Mouse (Mus musculus) limb, embryonic 14.5 days (tissue): Measurements from ENCODE around the gene Tnf. TPM values are rescaled to one million over a fixed set of nuclear protein-coding genes. Genes with fewer than 3 reads are reported as not detected.

Experiments
- ATAC-seq: fragments of 200-750 bp; cut with Nextera tagmentation; 2 replicates; pipeline ENCODE4 v1.8.0; 2017; ENCODE audit warnings: low read depth, moderate number of reproducible peaks, moderate TSS enrichment; ENCODE audit not compliant: low FRiP score
- DNase-seq: peaks from one replicate; pipeline ENCODE4 v3.0.0-alpha.2; 2015; ENCODE audit warnings: low spot score
- H3K27ac ChIP-seq: fragments of 300-500 bp; sonication (generic); replicated peaks from 2 replicates; pipeline ENCODE4 v1.5.1; 2014; ENCODE audit warnings: low read depth, mild to moderate bottlenecking, low read length, moderate library complexity, mixed read lengths
- H3K27me3 ChIP-seq: fragments of 300-500 bp; sonication (generic); 2 replicates; pipeline ENCODE4 v1.6.1; 2014; ENCODE audit warnings: low read length, mixed read lengths; ENCODE audit not compliant: control insufficient read depth, insufficient read depth
- H3K36me3 ChIP-seq: fragments of 300-500 bp; sonication (generic); 2 replicates; pipeline ENCODE4 v1.6.1; 2014; ENCODE audit warnings: mild to moderate bottlenecking, low read length, moderate library complexity, mixed read lengths; ENCODE audit not compliant: control insufficient read depth, insufficient read depth
- H3K4me1 ChIP-seq: fragments of 300-500 bp; sonication (generic); 2 replicates; pipeline ENCODE4 v1.6.1; 2014; ENCODE audit warnings: antibody characterized with exemption, low read length, mixed read lengths; ENCODE audit not compliant: control insufficient read depth, insufficient read depth
- H3K4me2 ChIP-seq: fragments of 300-500 bp; sonication (generic); replicated peaks from 2 replicates; pipeline ENCODE4 v1.6.1; 2014; ENCODE audit warnings: low read depth, mild to moderate bottlenecking, low read length, moderate library complexity; ENCODE audit not compliant: severe bottlenecking
- H3K4me3 ChIP-seq: fragments of 300-500 bp; sonication (generic); replicated peaks from 2 replicates; pipeline ENCODE4 v1.5.1; 2014; ENCODE audit warnings: low read length
- H3K9ac ChIP-seq: fragments of 300-500 bp; sonication (generic); 2 replicates; pipeline ENCODE4 v1.6.1; 2014; ENCODE audit warnings: mild to moderate bottlenecking, low read depth, low read length, moderate library complexity; ENCODE audit not compliant: severe bottlenecking
- H3K9me3 ChIP-seq: fragments of 300-500 bp; sonication (generic); 2 replicates; pipeline ENCODE4 v1.6.1; 2016; ENCODE audit warnings: low read length; ENCODE audit not compliant: control insufficient read depth
- POLR2A ChIP-seq: fragments of 200-500 bp; IDR thresholded peaks from 2 replicates; pipeline ENCODE4 v1.8.0; 2012; ENCODE audit warnings: inconsistent platforms, mild to moderate bottlenecking, moderate library complexity, borderline replicate concordance; ENCODE audit not compliant: insufficient read depth, insufficient read length; ENCODE audit errors: extremely low read depth
- WGBS: fragments of 180-500 bp; shearing (Covaris S2); extraction: QIAGEN DNeasy Blood & Tissue Kit; methylation state at CpG from one replicate; pipeline ENCODE4 v1.1.7; 2014; 5-methylcytosine and 5-hydroxymethylcytosine counted together
- microRNA-seq: library from miRNA; unstranded; fragments of <30 nt; microRNA quantifications from one replicate; pipeline ENCODE4, GENCODE M21; 2016
- polyA plus RNA-seq, 2 experiments: library from polyadenylated mRNA; depleted of rRNA in 1 of 2; stranded (reverse) in 1 of 2; unstranded in 1 of 2; fragments of >200 nt; fragmentation: Nextera tagmentation in 1 of 2; extraction: Ambion mirVana in 1 of 2; gene quantifications; 2 replicates each; pipeline versions ENCODE4 v1.2.1 to v1.2.3; 2012 to 2014

Tnf gene
- polyA plus RNA-seq, 2 experiments = 0.73 to 1.1 TPM

DNA sequence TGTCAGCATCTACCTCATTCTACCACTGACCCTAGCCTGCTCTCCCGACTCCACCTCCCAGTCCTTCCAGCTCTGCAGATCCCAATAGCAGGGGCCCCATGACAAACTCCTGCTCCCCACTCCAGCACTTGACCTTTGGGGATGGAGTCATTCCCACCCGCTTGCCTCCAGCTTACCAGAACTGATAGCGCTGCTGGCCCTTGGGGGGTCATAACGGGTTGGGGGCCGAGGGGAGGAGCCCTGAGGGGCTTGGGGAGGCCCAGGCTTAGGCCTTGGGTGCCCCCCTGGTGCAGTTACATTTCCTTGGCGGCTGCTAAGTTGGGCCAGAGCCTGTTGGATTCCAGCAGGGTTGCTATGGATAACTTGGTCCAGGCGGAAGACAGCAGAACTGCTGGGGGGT is 47.2 kb downstream of the Tnf start:
- H3K36me3 ChIP-seq = peaks cover 99% of the 10 kb centered on the region
- no peak for ATAC-seq
- no peak for TF ChIP-seq POLR2A
- H3K27ac ChIP-seq = no peak overlapping the region
- H3K4me1 ChIP-seq = no peaks in the 10 kb centered on the region
- no peaks in the 10 kb centered on the region for H3K9me3 ChIP-seq
- DNase-seq = no peak
- no peaks in the 10 kb centered on the region for H3K27me3 ChIP-seq
- WGBS = 84% methylated on average over 7 of the region's 7 CpGs
- H3K4me3 ChIP-seq = no peak overlapping the region
- 0 out of 2 replicates have a peak overlapping the region, but pooled peaks have one; percentile 25 for H3K9ac ChIP-seq
- H3K4me2 ChIP-seq = no peak overlapping the region

DNA sequence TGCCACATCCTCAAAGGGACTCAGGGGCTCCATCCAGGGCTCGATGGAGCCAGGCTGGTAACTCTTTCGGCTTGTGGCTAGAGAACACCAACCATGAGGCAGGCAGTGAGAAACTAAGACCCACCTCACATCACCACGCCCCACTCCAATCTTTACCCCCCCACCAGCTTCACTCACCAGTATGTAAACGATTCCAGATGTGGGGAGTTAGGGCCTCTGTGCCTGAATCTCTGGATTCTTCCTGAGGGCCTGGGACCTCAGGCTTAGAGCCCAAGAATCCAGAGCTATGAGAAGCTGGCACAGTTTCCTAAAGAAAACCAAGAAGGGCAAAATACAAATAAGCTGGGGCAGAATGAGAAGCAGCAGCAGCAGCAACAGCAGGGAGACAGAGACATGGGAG is 47.9 kb downstream of the Tnf start:
- no peak for TF ChIP-seq POLR2A
- no peak overlapping the region for H3K4me3 ChIP-seq
- DNase-seq = no peak
- no peak overlapping the region for H3K27ac ChIP-seq
- no peaks in the 10 kb centered on the region for H3K27me3 ChIP-seq
- no peak for ATAC-seq
- 0 out of 2 replicates have a peak overlapping the region, but pooled peaks have one; percentile 25 for H3K9ac ChIP-seq
- H3K4me1 ChIP-seq = no peaks in the 10 kb centered on the region
- WGBS = 63% methylated on average over 4 of the region's 4 CpGs
- H3K4me2 ChIP-seq = no peak overlapping the region
- no peaks in the 10 kb centered on the region for H3K9me3 ChIP-seq
- H3K36me3 ChIP-seq = peaks cover 99% of the 10 kb centered on the region

GRCm38 (mm10) chr17:35153077-35153476 is 48.7 kb downstream of the Tnf start:
- Histone ChIP-seq H3K4me2 (no peak overlapping the region), H3K4me1 (no peaks in the 10 kb centered on the region), H3K4me3 (no peak overlapping the region), H3K36me3 (peaks cover 99% of the 10 kb centered on the region), H3K9ac (no peak overlapping the region), H3K27me3 (no peaks in the 10 kb centered on the region), H3K27ac (no peak overlapping the region), H3K9me3 (no peaks in the 10 kb centered on the region)
- no peak for TF ChIP-seq POLR2A
- DNase-seq = no peak
- WGBS = 91% methylated on average over 9 of the region's 9 CpGs
- ATAC-seq = no peak

GRCm38 (mm10) chr17:35152121-35152520 is 49.7 kb downstream of the Tnf start:
- Histone ChIP-seq H3K9me3 (no peaks in the 10 kb centered on the region), H3K9ac (no peak overlapping the region), H3K4me2 (no peak overlapping the region), H3K4me1 (no peaks in the 10 kb centered on the region), H3K4me3 (no peak overlapping the region), H3K27me3 (no peaks in the 10 kb centered on the region), H3K36me3 (peaks cover 99% of the 10 kb centered on the region), H3K27ac (no peak overlapping the region)
- DNase-seq (no peak), ATAC-seq (no peak)
- TF ChIP-seq POLR2A = no peak
- WGBS = 94% methylated on average over 4 of the region's 4 CpGs

Small RNAs within 50 kb of the gene (microRNA-seq; reads per million reads assigned to microRNA genes)
- gene Mir6973a = not detected
- gene Mir6974 = not detected
- 1.8 reads per million for gene Mir6975
- gene Mir8094 = not detected

Other genes with a start within 250 kb of the Tnf start
Only the 30 nearest of the 39 such genes appear.
- 12.0 and 15.2 TPM in 2 replicates for gene Sapcd1, start 174.0 kb downstream of the Tnf start, polyA plus RNA-seq (2012; rRNA removed)
- gene Sapcd1, start 174.0 kb downstream of the Tnf start, polyA plus RNA-seq (2014; fragmentation: Nextera tagmentation; extraction: Ambion mirVana) = 12.5 and 13.7 TPM in 2 replicates
- gene Msh5, start 155.3 kb downstream of the Tnf start, polyA plus RNA-seq (2012; rRNA removed) = 6.4 and 6.5 TPM in 2 replicates
- 3.4 and 3.5 TPM in 2 replicates for gene Msh5, start 155.3 kb downstream of the Tnf start, polyA plus RNA-seq (2014; fragmentation: Nextera tagmentation; extraction: Ambion mirVana)
- 229 and 236 TPM in 2 replicates for gene Clic1, start 152.0 kb downstream of the Tnf start, polyA plus RNA-seq (2012; rRNA removed)
- gene Clic1, start 152.0 kb downstream of the Tnf start, polyA plus RNA-seq (2014; fragmentation: Nextera tagmentation; extraction: Ambion mirVana) = 103 and 108 TPM in 2 replicates
- gene Ddah2, start 143.0 kb downstream of the Tnf start, polyA plus RNA-seq (2012; rRNA removed) = 271 and 326 TPM in 2 replicates
- 358 and 403 TPM in 2 replicates for gene Ddah2, start 143.0 kb downstream of the Tnf start, polyA plus RNA-seq (2014; fragmentation: Nextera tagmentation; extraction: Ambion mirVana)
- gene Ly6g6c, start 136.6 kb downstream of the Tnf start, polyA plus RNA-seq (2012; rRNA removed) = 3.4 and 5.5 TPM in 2 replicates
- 10.4 and 22.3 TPM in 2 replicates for gene Ly6g6c, start 136.6 kb downstream of the Tnf start, polyA plus RNA-seq (2014; fragmentation: Nextera tagmentation; extraction: Ambion mirVana)
- gene Mpig6b, start 135.8 kb downstream of the Tnf start, polyA plus RNA-seq (2012; rRNA removed) = 0.45 and 0.47 TPM in 2 replicates
- gene Mpig6b, start 135.8 kb downstream of the Tnf start, polyA plus RNA-seq (2014; fragmentation: Nextera tagmentation; extraction: Ambion mirVana) = 0.64 and 1.3 TPM in 2 replicates
- 14.2 and 14.8 TPM in 2 replicates for gene Ly6g6e, start 125.1 kb downstream of the Tnf start, polyA plus RNA-seq (2012; rRNA removed)
- gene Ly6g6e, start 125.1 kb downstream of the Tnf start, polyA plus RNA-seq (2014; fragmentation: Nextera tagmentation; extraction: Ambion mirVana) = 18.0 and 28.4 TPM in 2 replicates
- gene Ly6g6d, start 123.9 kb downstream of the Tnf start, polyA plus RNA-seq (2012; rRNA removed) = 1.3 and 2.3 TPM in 2 replicates
- gene Ly6g6d, start 123.9 kb downstream of the Tnf start, polyA plus RNA-seq (2014; fragmentation: Nextera tagmentation; extraction: Ambion mirVana) = 2.0 TPM in 1 of 2 replicates, not detected in the other
- 0.14 and 0.73 TPM in 2 replicates for gene Ly6g6f, start 116.4 kb downstream of the Tnf start, polyA plus RNA-seq (2012; rRNA removed)
- gene Ly6g6f, start 116.4 kb downstream of the Tnf start, polyA plus RNA-seq (2014; fragmentation: Nextera tagmentation; extraction: Ambion mirVana) = 0.28 TPM in 1 of 2 replicates, not detected in the other
- gene Abhd16a, start 112.7 kb downstream of the Tnf start, polyA plus RNA-seq (2012; rRNA removed) = 98.6 and 157 TPM in 2 replicates
- gene Abhd16a, start 112.7 kb downstream of the Tnf start, polyA plus RNA-seq (2014; fragmentation: Nextera tagmentation; extraction: Ambion mirVana) = 78.0 and 88.3 TPM in 2 replicates
- gene Ly6g5c, start 93.7 kb downstream of the Tnf start, polyA plus RNA-seq (2012; rRNA removed) = not detected in 2 replicates
- gene Ly6g5c, start 93.7 kb downstream of the Tnf start, polyA plus RNA-seq (2014; fragmentation: Nextera tagmentation; extraction: Ambion mirVana) = not detected in 2 replicates
- gene Ly6g5b, start 86.6 kb downstream of the Tnf start, polyA plus RNA-seq (2012; rRNA removed) = 2.1 and 3.5 TPM in 2 replicates
- gene Ly6g5b, start 86.6 kb downstream of the Tnf start, polyA plus RNA-seq (2014; fragmentation: Nextera tagmentation; extraction: Ambion mirVana) = 0.59 and 0.68 TPM in 2 replicates
- 13.6 and 15.1 TPM in 2 replicates for gene Gpank1, start 80.6 kb downstream of the Tnf start, polyA plus RNA-seq (2012; rRNA removed)
- gene Gpank1, start 80.6 kb downstream of the Tnf start, polyA plus RNA-seq (2014; fragmentation: Nextera tagmentation; extraction: Ambion mirVana) = 17.5 and 20.0 TPM in 2 replicates
- 181 and 250 TPM in 2 replicates for gene Csnk2b, start 80.0 kb downstream of the Tnf start, polyA plus RNA-seq (2012; rRNA removed)
- gene Csnk2b, start 80.0 kb downstream of the Tnf start, polyA plus RNA-seq (2014; fragmentation: Nextera tagmentation; extraction: Ambion mirVana) = 275 and 308 TPM in 2 replicates
- gene D17H6S53E, start 75.6 kb downstream of the Tnf start, polyA plus RNA-seq (2012; rRNA removed) = 5.7 and 6.6 TPM in 2 replicates
- 6.4 and 8.2 TPM in 2 replicates for gene D17H6S53E, start 75.6 kb downstream of the Tnf start, polyA plus RNA-seq (2014; fragmentation: Nextera tagmentation; extraction: Ambion mirVana)
- 1.1 and 1.7 TPM in 2 replicates for gene Apom, start 70.0 kb downstream of the Tnf start, polyA plus RNA-seq (2012; rRNA removed)
- 0.26 TPM in 1 of 2 replicates, not detected in the other for gene Apom, start 70.0 kb downstream of the Tnf start, polyA plus RNA-seq (2014; fragmentation: Nextera tagmentation; extraction: Ambion mirVana)
- gene Bag6, start 66.8 kb downstream of the Tnf start, polyA plus RNA-seq (2012; rRNA removed) = 265 and 361 TPM in 2 replicates
- 76.2 and 82.8 TPM in 2 replicates for gene Bag6, start 66.8 kb downstream of the Tnf start, polyA plus RNA-seq (2014; fragmentation: Nextera tagmentation; extraction: Ambion mirVana)
- gene Prrc2a, start 37.1 kb downstream of the Tnf start, polyA plus RNA-seq (2012; rRNA removed) = 404 and 512 TPM in 2 replicates
- gene Prrc2a, start 37.1 kb downstream of the Tnf start, polyA plus RNA-seq (2014; fragmentation: Nextera tagmentation; extraction: Ambion mirVana) = 192 and 196 TPM in 2 replicates
- gene Aif1, start 25.9 kb downstream of the Tnf start, polyA plus RNA-seq (2012; rRNA removed) = 4.0 and 4.8 TPM in 2 replicates
- 13.1 and 15.7 TPM in 2 replicates for gene Aif1, start 25.9 kb downstream of the Tnf start, polyA plus RNA-seq (2014; fragmentation: Nextera tagmentation; extraction: Ambion mirVana)
- 21.8 and 24.4 TPM in 2 replicates for gene Lst1, start 13.6 kb downstream of the Tnf start, polyA plus RNA-seq (2012; rRNA removed)
- gene Lst1, start 13.6 kb downstream of the Tnf start, polyA plus RNA-seq (2014; fragmentation: Nextera tagmentation; extraction: Ambion mirVana) = 23.2 and 29.2 TPM in 2 replicates
- gene Ltb, start 7.6 kb downstream of the Tnf start, polyA plus RNA-seq (2012; rRNA removed) = 1.7 and 3.0 TPM in 2 replicates
- 1.1 and 1.4 TPM in 2 replicates for gene Ltb, start 7.6 kb downstream of the Tnf start, polyA plus RNA-seq (2014; fragmentation: Nextera tagmentation; extraction: Ambion mirVana)
- gene Lta, start 3.3 kb upstream of the Tnf start, polyA plus RNA-seq (2012; rRNA removed) = 0.36 and 0.39 TPM in 2 replicates
- 0.14 TPM in 1 of 2 replicates, not detected in the other for gene Lta, start 3.3 kb upstream of the Tnf start, polyA plus RNA-seq (2014; fragmentation: Nextera tagmentation; extraction: Ambion mirVana)
- 0.26 TPM in 1 of 2 replicates, not detected in the other for gene Gm16181, start 18.8 kb upstream of the Tnf start, polyA plus RNA-seq (2012; rRNA removed)
- not detected in 2 replicates for gene Gm16181, start 18.8 kb upstream of the Tnf start, polyA plus RNA-seq (2014; fragmentation: Nextera tagmentation; extraction: Ambion mirVana)
- gene Atp6v1g2, start 31.7 kb upstream of the Tnf start, polyA plus RNA-seq (2012; rRNA removed) = 11.2 and 12.0 TPM in 2 replicates
- gene Atp6v1g2, start 31.7 kb upstream of the Tnf start, polyA plus RNA-seq (2014; fragmentation: Nextera tagmentation; extraction: Ambion mirVana) = 3.6 and 4.9 TPM in 2 replicates
- gene Nfkbil1, start 33.8 kb upstream of the Tnf start, polyA plus RNA-seq (2012; rRNA removed) = 17.0 and 19.6 TPM in 2 replicates
- gene Nfkbil1, start 33.8 kb upstream of the Tnf start, polyA plus RNA-seq (2014; fragmentation: Nextera tagmentation; extraction: Ambion mirVana) = 4.9 and 5.9 TPM in 2 replicates
- gene Ddx39b, start 39.7 kb upstream of the Tnf start, polyA plus RNA-seq (2012; rRNA removed) = 877 and 1,003 TPM in 2 replicates
- gene Ddx39b, start 39.7 kb upstream of the Tnf start, polyA plus RNA-seq (2014; fragmentation: Nextera tagmentation; extraction: Ambion mirVana) = 416 and 445 TPM in 2 replicates
- 26.0 and 27.2 TPM in 2 replicates for gene H2-D1, start 60.7 kb upstream of the Tnf start, polyA plus RNA-seq (2012; rRNA removed)
- gene H2-D1, start 60.7 kb upstream of the Tnf start, polyA plus RNA-seq (2014; fragmentation: Nextera tagmentation; extraction: Ambion mirVana) = 49.3 and 53.9 TPM in 2 replicates
- gene H2-Q1, start 118.4 kb upstream of the Tnf start, polyA plus RNA-seq (2012; rRNA removed) = 0.01 and 0.05 TPM in 2 replicates
- gene H2-Q1, start 118.4 kb upstream of the Tnf start, polyA plus RNA-seq (2014; fragmentation: Nextera tagmentation; extraction: Ambion mirVana) = not detected in 2 replicates
- gene H2-Q2, start 140.2 kb upstream of the Tnf start, polyA plus RNA-seq (2012; rRNA removed) = 0.16 and 0.41 TPM in 2 replicates
- gene H2-Q2, start 140.2 kb upstream of the Tnf start, polyA plus RNA-seq (2014; fragmentation: Nextera tagmentation; extraction: Ambion mirVana) = 0.15 and 0.37 TPM in 2 replicates
- 15.2 and 15.5 TPM in 2 replicates for gene H2-Q4, start 177.6 kb upstream of the Tnf start, polyA plus RNA-seq (2012; rRNA removed)
- gene H2-Q4, start 177.6 kb upstream of the Tnf start, polyA plus RNA-seq (2014; fragmentation: Nextera tagmentation; extraction: Ambion mirVana) = 2.8 and 3.5 TPM in 2 replicates